Mouse (Mus musculus): Measurements from ENCODE around the gene Cggbp1. TPM values are rescaled to one million over a fixed set of nuclear protein-coding genes. Genes with fewer than 3 reads are reported as not detected.

The Cggbp1 gene
- total RNA-seq, 1 experiment = 63.9 TPM

DNA sequence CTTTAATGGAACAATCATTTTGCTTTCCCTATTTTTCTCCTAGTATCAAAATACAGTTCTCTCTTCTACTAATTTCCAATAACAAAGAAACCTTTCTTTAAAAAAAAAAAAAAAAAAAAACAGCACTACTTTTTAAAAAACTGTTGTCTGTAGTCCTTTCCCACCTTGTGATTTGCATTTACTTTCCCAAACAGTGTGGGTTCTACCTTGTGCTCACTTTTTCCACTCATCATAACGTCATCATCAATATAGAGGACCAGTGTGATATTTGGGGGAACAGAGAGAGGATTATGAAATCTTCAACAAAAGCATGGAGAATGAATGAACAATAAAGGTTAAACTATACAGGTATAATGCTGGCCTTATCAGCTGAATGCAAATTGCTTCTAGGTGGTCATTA, 27.3 kb upstream of the Cggbp1 start:
- no peaks in the 10 kb centered on the region for H3K4me1 ChIP-seq (ENCODE audit: control insufficient read depth in 2 of 2, insufficient read depth in 2 of 2, low read length in 2 of 2, poor library complexity in 1 of 2)
- no peak overlapping the region for H3K9ac ChIP-seq (ENCODE audit: insufficient read depth, low read depth, low read length, poor library complexity, severe bottlenecking)
- no peak for TF ChIP-seq ZC3H11A (IDR thresholded peaks at IDR 0.05; ENCODE audit: borderline replicate concordance, low read depth, low read length)
- no peak for TF ChIP-seq CHD2 (IDR thresholded peaks at IDR 0.05; ENCODE audit: low read depth, low read length)
- TF ChIP-seq ZNF384 (IDR thresholded peaks at IDR 0.05; ENCODE audit: low read depth, low read length) = no peak
- TF ChIP-seq HCFC1 (IDR thresholded peaks at IDR 0.05; ENCODE audit: borderline replicate concordance, insufficient read depth, low read length) = no peak
- TF ChIP-seq MAFK (IDR thresholded peaks at IDR 0.05; ENCODE audit: insufficient read depth, low read depth, low read length) = no peak
- H3K9me3 ChIP-seq (ENCODE audit: control insufficient read depth, insufficient read depth, low read depth, low read length) = no peaks in the 10 kb centered on the region
- in situ Hi-C loops (cut with MboI; ENCODE audit: low sequenced_read_pairs in 2 of 2, unreplicated experiment in 2 of 2) = no loop called here
- H3K36me3 ChIP-seq (ENCODE audit: control insufficient read depth, insufficient read depth, low read length, poor library complexity, severe bottlenecking) = no peaks in the 10 kb centered on the region; the same call in 1 of the 2 replicates
- H3K4me3 ChIP-seq (ENCODE audit: insufficient read depth in 1 of 2, low read depth in 1 of 2, low read length in 2 of 2, poor library complexity in 1 of 2, severe bottlenecking in 1 of 2) = no peak overlapping the region
- H3K27ac ChIP-seq (ENCODE audit: insufficient read depth, low read depth, low read length, poor library complexity, severe bottlenecking) = no peak overlapping the region
- DNase-seq (ENCODE audit: low read depth, low spot score) = no peak

DNA sequence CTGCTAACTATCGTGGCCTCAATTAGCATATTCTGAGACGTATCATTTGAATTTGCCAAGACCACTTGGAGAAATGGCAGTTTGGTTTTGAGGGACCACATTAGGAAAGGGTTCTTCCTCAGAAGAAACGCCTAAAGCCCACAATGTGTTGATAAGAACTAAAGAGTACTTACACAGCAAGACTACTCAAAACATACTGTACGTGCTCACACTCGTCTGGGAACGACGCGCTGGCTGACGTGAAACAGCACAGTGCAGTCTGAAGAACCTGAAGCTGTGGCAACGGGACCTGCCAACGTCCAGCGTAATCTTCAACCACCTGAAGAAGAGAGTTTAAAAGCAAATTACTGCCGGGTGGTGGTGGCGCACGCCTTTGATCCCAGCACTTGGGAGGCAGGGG, 21.5 kb upstream of the Cggbp1 start:
- Histone ChIP-seq H3K36me3 (ENCODE audit: control insufficient read depth, insufficient read depth, low read length, poor library complexity, severe bottlenecking) (no peaks in the 10 kb centered on the region), H3K27ac (ENCODE audit: insufficient read depth, low read depth, low read length, poor library complexity, severe bottlenecking) (no peak overlapping the region), H3K4me1 (ENCODE audit: control insufficient read depth in 2 of 2, insufficient read depth in 2 of 2, low read length in 2 of 2, poor library complexity in 1 of 2) (peaks cover 2% of the 10 kb centered on the region in 2 experiments; a peak in 1 of 4 replicates), H3K4me3 (ENCODE audit: insufficient read depth in 1 of 2, low read depth in 1 of 2, low read length in 2 of 2, poor library complexity in 1 of 2, severe bottlenecking in 1 of 2) (no peak overlapping the region), H3K9me3 (ENCODE audit: control insufficient read depth, insufficient read depth, low read depth, low read length) (no peaks in the 10 kb centered on the region), H3K9ac (ENCODE audit: insufficient read depth, low read depth, low read length, poor library complexity, severe bottlenecking) (no peak overlapping the region)
- DNase-seq (ENCODE audit: low read depth, low spot score) = no peak
- in situ Hi-C loops (cut with MboI; ENCODE audit: low sequenced_read_pairs in 2 of 2, unreplicated experiment in 2 of 2) = no loop called here
- no peak for TF ChIP-seq MAFK (IDR thresholded peaks at IDR 0.05; ENCODE audit: insufficient read depth, low read depth, low read length)

DNA sequence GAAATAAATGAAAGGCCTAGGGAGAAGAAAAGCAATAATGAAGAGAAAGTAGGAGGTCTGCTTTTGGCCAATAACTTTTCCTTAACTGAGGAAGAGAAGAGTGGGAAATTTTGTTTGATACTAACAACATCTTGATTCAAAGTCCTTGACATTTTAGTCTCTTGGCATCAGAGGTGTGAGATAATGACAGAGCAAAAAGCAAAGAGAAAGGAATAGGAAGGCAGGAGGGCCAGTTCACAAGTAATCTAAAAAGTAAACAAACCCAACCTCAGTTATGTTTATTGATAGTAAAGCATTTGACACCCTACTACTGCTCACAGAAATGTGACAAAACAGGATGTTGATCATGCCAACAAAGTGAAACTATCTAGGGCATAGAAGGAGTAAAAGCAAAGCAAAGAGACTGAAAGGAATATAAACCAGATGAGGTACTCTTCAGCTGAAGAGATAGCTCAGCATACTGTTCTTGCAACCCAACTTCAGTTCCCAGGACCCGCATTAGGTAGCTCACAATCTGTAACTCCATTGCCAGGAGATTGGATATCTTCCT, 15.7 kb upstream of the Cggbp1 start:
- H3K4me3 ChIP-seq (ENCODE audit: insufficient read depth in 1 of 2, low read depth in 1 of 2, low read length in 2 of 2, poor library complexity in 1 of 2, severe bottlenecking in 1 of 2) = no peak overlapping the region
- H3K4me1 ChIP-seq (ENCODE audit: control insufficient read depth in 2 of 2, insufficient read depth in 2 of 2, low read length in 2 of 2, poor library complexity in 1 of 2) = 0 out of 4 replicates have a peak, but pooled peaks cover 0 to 2% of the 10 kb centered on the region in 2 experiments
- TF ChIP-seq ZNF384 (IDR thresholded peaks at IDR 0.05; ENCODE audit: low read depth, low read length) (no peak), ZC3H11A (IDR thresholded peaks at IDR 0.05; ENCODE audit: borderline replicate concordance, low read depth, low read length) (no peak), CHD2 (IDR thresholded peaks at IDR 0.05; ENCODE audit: low read depth, low read length) (no peak), MAFK (IDR thresholded peaks at IDR 0.05; ENCODE audit: insufficient read depth, low read depth, low read length) (no peak), HCFC1 (IDR thresholded peaks at IDR 0.05; ENCODE audit: borderline replicate concordance, insufficient read depth, low read length) (no peak)
- H3K36me3 ChIP-seq (ENCODE audit: control insufficient read depth, insufficient read depth, low read length, poor library complexity, severe bottlenecking) = no peaks in the 10 kb centered on the region
- H3K9ac ChIP-seq (ENCODE audit: insufficient read depth, low read depth, low read length, poor library complexity, severe bottlenecking) = no peak overlapping the region
- H3K27ac ChIP-seq (ENCODE audit: insufficient read depth, low read depth, low read length, poor library complexity, severe bottlenecking) = no peak overlapping the region
- H3K9me3 ChIP-seq (ENCODE audit: control insufficient read depth, insufficient read depth, low read depth, low read length) = no peaks in the 10 kb centered on the region
- DNase-seq (ENCODE audit: low read depth, low spot score) = no peak
- in situ Hi-C loops (cut with MboI; ENCODE audit: low sequenced_read_pairs in 2 of 2, unreplicated experiment in 2 of 2) = no loop called here

DNA sequence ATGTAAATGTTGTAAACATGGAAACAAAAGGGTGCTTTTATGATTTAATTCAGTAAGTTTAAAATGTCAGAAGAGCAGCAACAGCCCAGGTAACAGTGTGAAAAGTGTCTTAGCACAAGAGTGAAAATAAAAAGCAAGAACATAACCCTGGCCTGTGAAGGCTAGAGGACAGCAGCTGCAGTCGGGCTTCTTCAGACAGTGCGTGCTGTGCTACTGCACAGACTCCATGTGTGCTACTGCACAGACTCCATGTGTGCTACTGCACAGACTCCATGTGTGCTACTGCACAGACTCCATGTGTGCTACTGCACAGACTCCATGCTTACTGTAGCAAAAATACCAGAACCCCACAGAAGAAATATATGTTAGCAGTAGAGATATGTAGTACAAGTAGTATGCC, 15.1 kb upstream of the Cggbp1 start:
- H3K9me3 ChIP-seq (ENCODE audit: control insufficient read depth, insufficient read depth, low read depth, low read length) = no peaks in the 10 kb centered on the region
- TF ChIP-seq MAFK (IDR thresholded peaks at IDR 0.05; ENCODE audit: insufficient read depth, low read depth, low read length) (no peak), ZC3H11A (IDR thresholded peaks at IDR 0.05; ENCODE audit: borderline replicate concordance, low read depth, low read length) (no peak), HCFC1 (IDR thresholded peaks at IDR 0.05; ENCODE audit: borderline replicate concordance, insufficient read depth, low read length) (no peak), CHD2 (IDR thresholded peaks at IDR 0.05; ENCODE audit: low read depth, low read length) (no peak), ZNF384 (IDR thresholded peaks at IDR 0.05; ENCODE audit: low read depth, low read length) (no peak)
- H3K27ac ChIP-seq (ENCODE audit: insufficient read depth, low read depth, low read length, poor library complexity, severe bottlenecking) = no peak overlapping the region
- H3K9ac ChIP-seq (ENCODE audit: insufficient read depth, low read depth, low read length, poor library complexity, severe bottlenecking) = no peak overlapping the region
- H3K36me3 ChIP-seq (ENCODE audit: control insufficient read depth, insufficient read depth, low read length, poor library complexity, severe bottlenecking) = no peaks in the 10 kb centered on the region
- H3K4me3 ChIP-seq (ENCODE audit: insufficient read depth in 1 of 2, low read depth in 1 of 2, low read length in 2 of 2, poor library complexity in 1 of 2, severe bottlenecking in 1 of 2) = no peak overlapping the region
- H3K4me1 ChIP-seq (ENCODE audit: control insufficient read depth in 2 of 2, insufficient read depth in 2 of 2, low read length in 2 of 2, poor library complexity in 1 of 2) = 0 out of 4 replicates have a peak, but pooled peaks cover 0 to 2% of the 10 kb centered on the region in 2 experiments
- in situ Hi-C loops (cut with MboI; ENCODE audit: low sequenced_read_pairs in 2 of 2, unreplicated experiment in 2 of 2) = no loop called here
- DNase-seq (ENCODE audit: low read depth, low spot score) = no peak
